In genomic region chr4:135545080-135545511, GRCm38 (mm10) we compare ENCODE assay signal across 8 mouse cellular contexts. TPM values are rescaled to one million over a fixed set of nuclear protein-coding genes. Genes with fewer than 3 reads are reported as not detected.
DNase-seq lines count a peak whose midpoint lies in the region; ATAC-seq and TF ChIP-seq lines count a peak whose summit lies in the region.

No protein-coding gene starts in this region.

- peaks cover 7% of the 10 kb centered on the region for H3K4me1 ChIP-seq in erythroblast, embryonic 14.5 days (ENCODE audit: control insufficient read depth)
- peaks cover 3 to 7% of the 10 kb centered on the region in 2 experiments; a peak in 2 of 4 replicates for H3K4me1 ChIP-seq in MEL (ENCODE audit: control insufficient read depth in 1 of 2, insufficient read depth in 2 of 2, low read length in 2 of 2)
- peaks cover 48 to 63% of the 10 kb centered on the region in 2 experiments for H3K4me1 ChIP-seq in heart, embryonic 14.5 days (ENCODE audit: control insufficient read depth in 2 of 2, insufficient read depth in 2 of 2, low read length in 2 of 2)
- peaks cover 43% of the 10 kb centered on the region for H3K4me1 ChIP-seq in limb, embryonic 11.5 days (ENCODE audit: control insufficient read depth, insufficient read depth, low read length)
- H3K4me1 ChIP-seq in midbrain, embryonic 16.5 days (ENCODE audit: control insufficient read depth, insufficient read depth, low read length) = peaks cover 12% of the 10 kb centered on the region; the same call in 1 of the 2 replicates

- TF ChIP-seq EP300 in MEL (IDR thresholded peaks at IDR 0.05; ENCODE audit: low read depth in 1 of 2, low read length in 2 of 2) = no peak

- peak overlapping the region; percentile 47 for H3K9ac ChIP-seq in MEL (ENCODE audit: control insufficient read depth, low read depth, low read length, poor library complexity, severe bottlenecking)
- peak overlapping the region; percentile 56; the same call in 1 of the 2 replicates for H3K9ac ChIP-seq in heart, embryonic 14.5 days (ENCODE audit: low read length)
- no peak overlapping the region for H3K9ac ChIP-seq in limb, embryonic 11.5 days (ENCODE audit: low read length)
- H3K9ac ChIP-seq in midbrain, embryonic 16.5 days (ENCODE audit: low read depth, low read length) = no peak overlapping the region

- no peak for TF ChIP-seq RAD21 in MEL (IDR thresholded peaks at IDR 0.05; ENCODE audit: low read depth, low read length)

- no peak for TF ChIP-seq POLR2A in MEL (IDR thresholded peaks at IDR 0.05; ENCODE audit: control insufficient read depth in 1 of 2, insufficient read depth in 1 of 2, low read depth in 1 of 2, low read length in 2 of 2, poor library complexity in 1 of 2)

- peak overlapping the region; percentile 62 for H3K4me2 ChIP-seq in heart, embryonic 14.5 days (ENCODE audit: low read length)
- H3K4me2 ChIP-seq in limb, embryonic 11.5 days (ENCODE audit: low read depth, severe bottlenecking) = peak overlapping the region; percentile 39
- H3K4me2 ChIP-seq in midbrain, embryonic 16.5 days (ENCODE audit: low read length) = peak overlapping the region; percentile 17

- peak overlapping the region; percentile 25 for H3K4me3 ChIP-seq in erythroblast, embryonic 14.5 days (replicated peaks)
- H3K4me3 ChIP-seq in MEL (ENCODE audit: control insufficient read depth in 1 of 2, insufficient read depth in 1 of 2, low read depth in 2 of 2, low read length in 2 of 2) = peak overlapping the region; percentile 66 to 98
- H3K4me3 ChIP-seq in heart, embryonic 14.5 days (ENCODE audit: control insufficient read depth in 1 of 2, insufficient read depth in 1 of 2, low read depth in 1 of 2, low read length in 2 of 2) = peak overlapping the region; percentile 10 to 23; a peak in 3 of 4 replicates
- no peak overlapping the region; the same call in 1 of the 2 replicates for H3K4me3 ChIP-seq in limb, embryonic 11.5 days (ENCODE audit: low read depth, low read length)
- no peak overlapping the region for H3K4me3 ChIP-seq in midbrain, embryonic 16.5 days (ENCODE audit: low read depth, low read length)

- H3K79me2 ChIP-seq in MEL (ENCODE audit: control insufficient read depth, insufficient read depth, low read length, poor library complexity) = no peaks in the 10 kb centered on the region

- no peak for ATAC-seq in erythroblast, adult 5-6 weeks (replicated peaks; ENCODE audit: low FRiP score, poor library complexity, severe bottlenecking)
- no peak for ATAC-seq in heart, embryonic 14.5 days (ENCODE audit: insufficient number of reproducible peaks, insufficient read depth, low FRiP score, low read depth)
- ATAC-seq in limb, embryonic 11.5 days (ENCODE audit: insufficient number of reproducible peaks, low FRiP score, low TSS enrichment, low read depth) = no peak
- ATAC-seq in midbrain, embryonic 16.5 days = no peak

- H3K27me3 ChIP-seq in erythroblast, embryonic 14.5 days (ENCODE audit: control insufficient read depth) = peaks cover 11% of the 10 kb centered on the region
- no peaks in the 10 kb centered on the region for H3K27me3 ChIP-seq in MEL (ENCODE audit: control insufficient read depth in 1 of 2, insufficient read depth in 2 of 2, low read length in 2 of 2)
- no peaks in the 10 kb centered on the region for H3K27me3 ChIP-seq in heart, embryonic 14.5 days (ENCODE audit: control insufficient read depth, insufficient read depth, low read length)
- no peaks in the 10 kb centered on the region; the same call in 1 of the 2 replicates for H3K27me3 ChIP-seq in limb, embryonic 11.5 days (ENCODE audit: control insufficient read depth, insufficient read depth, low read length)
- H3K27me3 ChIP-seq in midbrain, embryonic 16.5 days (ENCODE audit: control insufficient read depth, insufficient read depth, low read depth, low read length) = no peaks in the 10 kb centered on the region

- no peaks in the 10 kb centered on the region for H3K36me3 ChIP-seq in erythroblast, embryonic 14.5 days (ENCODE audit: control insufficient read depth)
- H3K36me3 ChIP-seq in MEL (ENCODE audit: control insufficient read depth in 1 of 2, insufficient read depth in 2 of 2, low read length in 2 of 2) = no peaks in the 10 kb centered on the region
- H3K36me3 ChIP-seq in heart, embryonic 14.5 days (ENCODE audit: control insufficient read depth, insufficient read depth, low read length) = peaks cover 7% of the 10 kb centered on the region; the same call in 1 of the 2 replicates
- H3K36me3 ChIP-seq in limb, embryonic 11.5 days (ENCODE audit: control insufficient read depth, insufficient read depth, low read length) = no peaks in the 10 kb centered on the region
- no peaks in the 10 kb centered on the region for H3K36me3 ChIP-seq in midbrain, embryonic 16.5 days (ENCODE audit: control insufficient read depth, insufficient read depth, low read length)

- DNase-seq in MEL (ENCODE audit: low read depth, low spot score) = peak; percentile 50
- peak; percentile 54 for DNase-seq in limb, embryonic 11.5 days (ENCODE audit: low spot score)
- DNase-seq in frontal cortex, postnatal 10 days (ENCODE audit: low spot score in 2 of 2) = no peak
- no peak for DNase-seq in cerebellum, adult 8-10 months

- H3K9me3 ChIP-seq in erythroblast, embryonic 14.5 days (ENCODE audit: control insufficient read depth, low read length) = no peaks in the 10 kb centered on the region
- H3K9me3 ChIP-seq in MEL (replicated peaks; ENCODE audit: insufficient read depth, low read length) = no peaks in the 10 kb centered on the region
- no peaks in the 10 kb centered on the region for H3K9me3 ChIP-seq in heart, embryonic 14.5 days (ENCODE audit: control insufficient read depth, low read length)
- no peaks in the 10 kb centered on the region for H3K9me3 ChIP-seq in limb, embryonic 11.5 days (ENCODE audit: control insufficient read depth, low read length)
- H3K9me3 ChIP-seq in midbrain, embryonic 16.5 days (replicated peaks; ENCODE audit: control insufficient read depth, low read length, poor library complexity, severe bottlenecking) = no peaks in the 10 kb centered on the region

- no peak overlapping the region for H3K27ac ChIP-seq in MEL (ENCODE audit: control insufficient read depth, low read depth, low read length)
- H3K27ac ChIP-seq in heart, embryonic 14.5 days (replicated peaks in 1 of 2; ENCODE audit: control insufficient read depth in 1 of 2, insufficient read depth in 1 of 2, low read depth in 2 of 2, low read length in 2 of 2) = peak overlapping the region; percentile 49 to 61
- H3K27ac ChIP-seq in limb, embryonic 11.5 days (replicated peaks; ENCODE audit: low read depth, low read length) = no peak overlapping the region
- H3K27ac ChIP-seq in midbrain, embryonic 16.5 days (ENCODE audit: low read length) = no peak overlapping the region

- TF ChIP-seq CTCF in MEL (IDR thresholded peaks at IDR 0.05 in 2 of 3, conservative IDR thresholded peaks at IDR 0.05 in 1 of 3; ENCODE audit: control insufficient read depth in 1 of 3, insufficient read depth in 1 of 3, low read depth in 2 of 3, low read length in 3 of 3, poor library complexity in 1 of 3, severe bottlenecking in 1 of 3) = no peak

- WGBS in heart, embryonic 14.5 days = 17% methylated on average over 8 of the region's 8 CpGs
- WGBS in limb, embryonic 11.5 days = 9% methylated on average over 8 of the region's 8 CpGs
- WGBS in midbrain, embryonic 16.5 days = 27% methylated on average over 8 of the region's 8 CpGs

TF ChIP-seq in MEL, 35 proteins besides CTCF, POLR2A, EP300 and RAD21 (continues in another document):
- TF ChIP-seq CHD1 (IDR thresholded peaks at IDR 0.05; ENCODE audit: low read depth, low read length) (no peak), USF1 (IDR thresholded peaks at IDR 0.05; ENCODE audit: low read depth, low read length) (no peak), TCF12 (IDR thresholded peaks at IDR 0.05; ENCODE audit: low read depth, low read length) (no peak), MXI1 (IDR thresholded peaks at IDR 0.05; ENCODE audit: low read depth, low read length) (no peak), MYB (IDR thresholded peaks at IDR 0.05; ENCODE audit: low read depth, low read length) (no peak), USF2 (IDR thresholded peaks at IDR 0.05; ENCODE audit: borderline replicate concordance in 1 of 2, insufficient read depth in 1 of 2, low read depth in 1 of 2, low read length in 2 of 2) (no peak)

RNA-seq across cellular contexts. Expression of gene Grhl3, which starts 28.3 kb away (rescaled TPM):
- polyA plus RNA-seq in erythroblast, embryonic 14.5 days (2012) = not detected in 2 replicates
- total RNA-seq in erythroblast, adult 5-6 weeks (2015; ENCODE audit: low replicate concordance) = not detected in 2 replicates
- total RNA-seq in erythroblast, adult 5-6 weeks (2017; ENCODE audit: low replicate concordance) = not detected in 2 replicates
- not detected in 2 replicates for total RNA-seq in MEL (2012; rRNA removed)
- not detected for polyA plus RNA-seq in MEL (2012; ENCODE audit: insufficient read depth in 1 of 2, insufficient read length in 2 of 2, low read depth in 1 of 2, low replicate concordance in 2 of 2, missing spikeins in 1 of 2)
- 5.1 and 5.8 TPM in 2 replicates for polyA plus RNA-seq in heart, embryonic 14.5 days (2014; fragmentation: Nextera tagmentation; extraction: Ambion mirVana)
- 8.3 and 11.0 TPM in 2 replicates for polyA plus RNA-seq in limb, embryonic 11.5 days (2014; fragmentation: Nextera tagmentation; extraction: Ambion mirVana)
- 0.87 and 1.5 TPM in 2 replicates for polyA plus RNA-seq in midbrain, embryonic 16.5 days (2015; fragmentation: Nextera tagmentation; extraction: Ambion mirVana)

RNA-seq across cellular contexts. Expression of gene Nipal3, which starts 50.3 kb away (rescaled TPM):
- 4.8 and 5.9 TPM in 2 replicates for polyA plus RNA-seq in erythroblast, embryonic 14.5 days (2012)
- total RNA-seq in erythroblast, adult 5-6 weeks (2015; ENCODE audit: low replicate concordance) = 33.9 and 40.3 TPM in 2 replicates
- 64.3 and 130 TPM in 2 replicates for total RNA-seq in erythroblast, adult 5-6 weeks (2017; ENCODE audit: low replicate concordance)
- 3.5 TPM in 2 replicates for total RNA-seq in MEL (2012; rRNA removed)
- 10 to 100 TPM in 1 of 2 experiments, not detected in 1; 10.4 TPM for polyA plus RNA-seq in MEL (2012; ENCODE audit: insufficient read depth in 1 of 2, insufficient read length in 2 of 2, low read depth in 1 of 2, low replicate concordance in 2 of 2, missing spikeins in 1 of 2)
- polyA plus RNA-seq in heart, embryonic 14.5 days (2014; fragmentation: Nextera tagmentation; extraction: Ambion mirVana) = 4.0 and 4.5 TPM in 2 replicates
- polyA plus RNA-seq in limb, embryonic 11.5 days (2014; fragmentation: Nextera tagmentation; extraction: Ambion mirVana) = 2.1 and 2.6 TPM in 2 replicates
- polyA plus RNA-seq in midbrain, embryonic 16.5 days (2015; fragmentation: Nextera tagmentation; extraction: Ambion mirVana) = 10.8 and 11.2 TPM in 2 replicates

RNA-seq across cellular contexts. Expression of gene Stpg1, which starts 50.5 kb away (rescaled TPM):
- polyA plus RNA-seq in erythroblast, embryonic 14.5 days (2012) = 0.01 TPM in 1 of 2 replicates, not detected in the other
- total RNA-seq in erythroblast, adult 5-6 weeks (2015; ENCODE audit: low replicate concordance) = not detected in 2 replicates
- total RNA-seq in erythroblast, adult 5-6 weeks (2017; ENCODE audit: low replicate concordance) = not detected in 2 replicates
- total RNA-seq in MEL (2012; rRNA removed) = not detected in 2 replicates
- under 1 TPM in 1 of 2 experiments, not detected in 1; 0.21 TPM for polyA plus RNA-seq in MEL (2012; ENCODE audit: insufficient read depth in 1 of 2, insufficient read length in 2 of 2, low read depth in 1 of 2, low replicate concordance in 2 of 2, missing spikeins in 1 of 2)
- 0.15 and 0.70 TPM in 2 replicates for polyA plus RNA-seq in heart, embryonic 14.5 days (2014; fragmentation: Nextera tagmentation; extraction: Ambion mirVana)
- 0.13 TPM in 1 of 2 replicates, not detected in the other for polyA plus RNA-seq in limb, embryonic 11.5 days (2014; fragmentation: Nextera tagmentation; extraction: Ambion mirVana)
- 0.20 and 1.1 TPM in 2 replicates for polyA plus RNA-seq in midbrain, embryonic 16.5 days (2015; fragmentation: Nextera tagmentation; extraction: Ambion mirVana)

Comparison
In these comparisons a context has a peak if more than half of its experiments do, and no peak if none do; other contexts are left out.
1. H3K4me3 ChIP-seq: peak in erythroblast, embryonic 14.5 days (single experiment), MEL (2 of 2) and heart, embryonic 14.5 days (2 of 2); none in limb, embryonic 11.5 days (single experiment) and midbrain, embryonic 16.5 days (single experiment).
2. DNase-seq: peak in MEL (single experiment) and limb, embryonic 11.5 days (single experiment); none in frontal cortex, postnatal 10 days (0 of 2) and cerebellum, adult 8-10 months (single experiment).
3. H3K27ac ChIP-seq: peak in heart, embryonic 14.5 days (2 of 2); none in MEL (single experiment), limb, embryonic 11.5 days (single experiment) and midbrain, embryonic 16.5 days (single experiment).
4. H3K9ac ChIP-seq: peak in MEL (single experiment) and heart, embryonic 14.5 days (single experiment); none in limb, embryonic 11.5 days (single experiment) and midbrain, embryonic 16.5 days (single experiment).
5. Peak in every context shown above with its lines, with median percentiles within 50 percentile points of each other: H3K4me2 ChIP-seq.